Mouse (Mus musculus) myocyte (in vitro differentiated cells): ENCODE data around the gene Scube3.
A peak's percentile ranks its signal among the peaks of the same experiment; 100 is the strongest.

Experiments used
- CEBPB ChIP-seq: IDR thresholded peaks from 2 replicates; pipeline ENCODE4 v1.6.1; 2011; ENCODE audit warnings: mild to moderate bottlenecking, moderate library complexity; ENCODE audit not compliant: poor library complexity, insufficient read depth, severe bottlenecking
- E2F4 ChIP-seq: IDR thresholded peaks from one replicate; pipeline ENCODE4 v1.6.1; 2011; ENCODE audit warnings: mild to moderate bottlenecking, control low read depth, moderate library complexity; ENCODE audit not compliant: insufficient read depth
- MAX ChIP-seq: IDR thresholded peaks from one replicate; pipeline ENCODE4 v1.6.1; 2011; ENCODE audit warnings: low read depth, mild to moderate bottlenecking, control low read depth
- MYOD1 ChIP-seq, 3 experiments: IDR thresholded peaks; one replicate each; pipeline ENCODE4 v1.6.1; 2011; ENCODE audit warnings: control low read depth in 2 of 3, low read depth in 2 of 3, mild to moderate bottlenecking in 2 of 3, moderate library complexity in 1 of 3; ENCODE audit not compliant: insufficient read length in 2 of 3, control insufficient read depth in 1 of 3
- MYOG ChIP-seq, 3 experiments: IDR thresholded peaks; one replicate each; pipeline ENCODE4 v1.6.1; 2011; ENCODE audit warnings: control low read depth in 2 of 3, low read depth in 2 of 3, mild to moderate bottlenecking in 2 of 3; ENCODE audit not compliant: insufficient read length in 2 of 3, control insufficient read depth in 1 of 3, insufficient read depth in 1 of 3
- POLR2A ChIP-seq: IDR thresholded peaks from one replicate; pipeline ENCODE4 v1.6.1; 2011; ENCODE audit warnings: low read depth, mild to moderate bottlenecking, control low read depth, moderate library complexity; ENCODE audit not compliant: insufficient read length
- POLR2AphosphoS2 ChIP-seq: IDR thresholded peaks from one replicate; pipeline ENCODE4 v1.6.1; 2011; ENCODE audit warnings: low read depth, control low read depth; ENCODE audit not compliant: insufficient read length
- SRF ChIP-seq: IDR thresholded peaks from one replicate; pipeline ENCODE4 v1.6.1; 2011; ENCODE audit warnings: low read depth; ENCODE audit not compliant: control insufficient read depth, insufficient read length
- TCF12 ChIP-seq: IDR thresholded peaks from one replicate; pipeline ENCODE4 v1.6.1; 2011; ENCODE audit warnings: mild to moderate bottlenecking, control low read depth; ENCODE audit not compliant: poor library complexity, insufficient read depth, severe bottlenecking
- TCF3 ChIP-seq: IDR thresholded peaks from one replicate; pipeline ENCODE4 v1.6.1; 2011; ENCODE audit warnings: low read depth, control low read depth; ENCODE audit not compliant: insufficient read length
- USF1 ChIP-seq: IDR thresholded peaks from one replicate; pipeline ENCODE4 v1.6.1; 2011; ENCODE audit warnings: low read depth, mild to moderate bottlenecking, control low read depth, moderate library complexity

- TF ChIP-seq MYOG (IDR thresholded peaks at IDR 0.05; ENCODE audit: control insufficient read depth in 1 of 3, insufficient read depth in 1 of 3, insufficient read length in 2 of 3, low read depth in 2 of 3) (peak; percentile 26 to 82 (median 74)), CEBPB (no peak), USF1 (no peak), POLR2A (no peak), TCF12 (peak; percentile 10), SRF (no peak), MAX (no peak), POLR2AphosphoS2 (no peak), E2F4 (no peak), MYOD1 (IDR thresholded peaks at IDR 0.05; ENCODE audit: control insufficient read depth in 1 of 3, insufficient read length in 2 of 3, low read depth in 2 of 3) (peak in 2 of 3 experiments; percentile 73 to 79), TCF3 (peak; percentile 57)
Observed at GRCm38 (mm10) chr17:28112266-28112665, 29.7 kb upstream of the Scube3 start.
